Mouse (Mus musculus) right cerebral cortex, postnatal 14 days (tissue): Measurements from ENCODE around the gene Fat1.
A peak's percentile ranks its signal among the peaks of the same experiment; 100 is the strongest.

Experiments
- DNase-seq: peaks from one replicate; pipeline ENCODE4 v3.0.0; 2022

Gene Fat1

GRCm38 (mm10) chr8:44934850-44935497 lies at the start of gene Fat1:
Gene Fat1 (plus strand): TSS chr8:44935447.
- peak; percentile 78 for DNase-seq

GRCm38 (mm10) chr8:44894626-44895025 lies 40.6 kb upstream of the Fat1 start:
- no peak for DNase-seq

- peak; percentile 6 for DNase-seq
These were observed 35.7 kb upstream of the Fat1 start for GRCm38 (mm10) chr8:44899575-44899991.

- no peak for DNase-seq
These were observed 23.9 kb upstream of the Fat1 start for GRCm38 (mm10) chr8:44911126-44911903.

- no peak for DNase-seq
These were observed 15.7 kb upstream of the Fat1 start for GRCm38 (mm10) chr8:44919487-44920082.

- no peak for DNase-seq
These were observed 14.7 kb upstream of the Fat1 start for GRCm38 (mm10) chr8:44920379-44921032.

GRCm38 (mm10) chr8:44924995-44925394 lies 10.3 kb upstream of the Fat1 start:
- DNase-seq, result no peak

GRCm38 (mm10) chr8:44930058-44930457 lies 5.2 kb upstream of the Fat1 start:
- no peak for DNase-seq

GRCm38 (mm10) chr8:44932546-44933342 lies 2.5 kb upstream of the Fat1 start:
- DNase-seq, result no peak

- no peak for DNase-seq
These were observed 1.8 kb upstream of the Fat1 start for GRCm38 (mm10) chr8:44933478-44933877.

- no peak for DNase-seq
These were observed 831 bp upstream of the Fat1 start for GRCm38 (mm10) chr8:44934416-44934815.

GRCm38 (mm10) chr8:44935741-44936140 lies 494 bp downstream of the Fat1 start:
- peak; percentile 90 for DNase-seq

GRCm38 (mm10) chr8:44936481-44936961 lies 1.3 kb downstream of the Fat1 start:
- DNase-seq, result no peak

- peak; percentile 66 for DNase-seq
These were observed 2.0 kb downstream of the Fat1 start for GRCm38 (mm10) chr8:44937141-44937825.

GRCm38 (mm10) chr8:44937905-44938642 lies 2.8 kb downstream of the Fat1 start:
- DNase-seq, result peak; percentile 92

- DNase-seq, result no peak
These were observed 3.4 kb downstream of the Fat1 start for GRCm38 (mm10) chr8:44938643-44938979.

GRCm38 (mm10) chr8:44945577-44945976 lies 10.3 kb downstream of the Fat1 start:
- no peak for DNase-seq

GRCm38 (mm10) chr8:44948597-44948996 lies 13.3 kb downstream of the Fat1 start:
- DNase-seq, result no peak

GRCm38 (mm10) chr8:44960455-44960854 lies 25.2 kb downstream of the Fat1 start:
- DNase-seq, result no peak

- no peak for DNase-seq
These were observed 25.7 kb downstream of the Fat1 start for GRCm38 (mm10) chr8:44960906-44961305.

GRCm38 (mm10) chr8:44961492-44961891 lies 26.2 kb downstream of the Fat1 start:
- no peak for DNase-seq
